Mouse (Mus musculus) embryonic fibroblast, embryonic 13.5 days (primary cell): ENCODE data around the gene Dnaja3.

Experiments used
- CTCF ChIP-seq: IDR thresholded peaks from 2 replicates; pipeline ENCODE4 v1.5.1; 2011; ENCODE audit warnings: mild to moderate bottlenecking, control low read depth, low read length, moderate library complexity, borderline replicate concordance; ENCODE audit not compliant: insufficient read depth
- POLR2A ChIP-seq: IDR thresholded peaks from 2 replicates; pipeline ENCODE4 v1.6.1; 2011; ENCODE audit warnings: low read depth, mild to moderate bottlenecking, control low read depth, low read length, moderate library complexity

DNA sequence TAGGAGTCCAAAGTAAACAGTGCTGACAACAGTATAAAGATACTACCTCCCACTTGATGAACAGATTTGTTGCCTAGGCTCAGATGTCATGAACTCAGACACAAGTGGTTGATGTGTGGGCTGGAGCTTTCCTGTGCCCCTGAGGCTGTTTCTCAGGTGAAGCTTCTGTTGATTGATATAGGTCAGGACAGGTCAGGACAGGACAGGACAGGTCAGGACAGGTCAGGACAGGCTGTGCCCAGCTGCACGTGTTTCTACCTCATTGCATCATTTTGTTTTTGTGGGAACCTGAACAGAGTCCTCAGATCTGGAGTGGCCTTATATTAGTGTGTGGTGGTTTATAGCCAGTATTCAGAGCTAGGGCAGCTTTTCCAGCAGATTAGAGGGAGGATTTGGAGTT lies 62.9 kb downstream of the Dnaja3 start:
- no peak for TF ChIP-seq POLR2A
- no peak for TF ChIP-seq CTCF
